Mouse (Mus musculus) adrenal gland, postnatal 4 days (tissue): ENCODE results near the gene Bri3. TPM values are rescaled to one million over a fixed set of nuclear protein-coding genes. Genes with fewer than 3 reads are reported as not detected.

Experiments
- total RNA-seq, 2 experiments: library from RNA; stranded (reverse); gene quantifications; 2 replicates each; pipeline ENCODE4 v1.2.3; 2021

The Bri3 gene
- total RNA-seq, 2 experiments from 2014 or later = 102 to 108 TPM

Other genes starting within 250 kb of the Bri3 start
- gene Ccz1, start 229.6 kb upstream of the Bri3 start, total RNA-seq = 10 to 100 TPM; 74.8 to 76.8 TPM
- gene Ocm, start 217.8 kb upstream of the Bri3 start, total RNA-seq = not detected
- gene Lmtk2, start 144.0 kb upstream of the Bri3 start, total RNA-seq = 10 to 100 TPM; 26.1 to 26.2 TPM
- 1 to 10 TPM in 1 of 2 experiments, under 1 TPM in 1; 0.96 to 3.1 TPM for gene Bhlha15, start 54.2 kb upstream of the Bri3 start, total RNA-seq
- gene Tecpr1, start 20.8 kb upstream of the Bri3 start, total RNA-seq = 10 to 100 TPM; 68.5 to 70.9 TPM
- 1 to 10 TPM; 6.3 to 8.0 TPM for gene Baiap2l1, start 113.7 kb downstream of the Bri3 start, total RNA-seq